ENCODE assay signal across 18 mouse cellular contexts in genomic region chr8:46342272-46342671, GRCm38 (mm10). TPM values are rescaled to one million over a fixed set of nuclear protein-coding genes. Genes with fewer than 3 reads are reported as not detected.
DNase-seq lines count a peak whose midpoint lies in the region; ATAC-seq and TF ChIP-seq lines count a peak whose summit lies in the region.
"Had no signal": no experiment of that assay in that cellular context is flagged by ENCODE, and none has a peak within 500 bp of the region (broad histone marks: within the 10 kb centered on the region; RNA-seq: fewer than 3 reads in every experiment).

No protein-coding gene starts in this region.

- no peak for DNase-seq in lung, postnatal 25 days (ENCODE audit: low spot score)
- peak; percentile 24 for DNase-seq in stomach, postnatal 0 days (ENCODE audit: low spot score)
- DNase-seq in urinary bladder, adult 2 months (ENCODE audit: low spot score): no peak
- no peak for DNase-seq in adrenal gland, postnatal 25 days
- DNase-seq: embryo, embryonic 11 days; thymus, adult 18-20 months had no signal

- ATAC-seq in forebrain, embryonic 13.5 days: peak; percentile 58; the same call in 1 of the 2 replicates
- no peak for ATAC-seq in forebrain, embryonic 12.5 days (ENCODE audit: low FRiP score)
- peak; percentile 76; the same call in 1 of the 2 replicates for ATAC-seq in lung, embryonic 16.5 days (ENCODE audit: low read depth)
- peak; percentile 73 for ATAC-seq in intestine, embryonic 15.5 days
- ATAC-seq in stomach, postnatal 0 days (ENCODE audit: low FRiP score, low TSS enrichment): no peak
- ATAC-seq: forebrain, embryonic 16.5 days; midbrain, embryonic 15.5 days had no signal

- no peak overlapping the region for H3K4me2 ChIP-seq in forebrain, embryonic 13.5 days
- H3K4me2 ChIP-seq in forebrain, embryonic 12.5 days: no peak overlapping the region
- H3K4me2 ChIP-seq in lung, embryonic 16.5 days (ENCODE audit: low read depth, low read length): peak overlapping the region; percentile 34
- no peak overlapping the region for H3K4me2 ChIP-seq in intestine, embryonic 15.5 days (replicated peaks)
- no peak overlapping the region for H3K4me2 ChIP-seq in stomach, postnatal 0 days (replicated peaks; ENCODE audit: low read depth)
- H3K4me2 ChIP-seq: midbrain, embryonic 15.5 days had no signal

- H3K36me3 ChIP-seq in forebrain, embryonic 13.5 days (ENCODE audit: poor library complexity, severe bottlenecking): no peaks in the 10 kb centered on the region
- no peaks in the 10 kb centered on the region for H3K36me3 ChIP-seq in forebrain, embryonic 12.5 days (replicated peaks)
- H3K36me3 ChIP-seq in lung, embryonic 16.5 days (ENCODE audit: control insufficient read depth, insufficient read depth, low read length): no peaks in the 10 kb centered on the region
- no peaks in the 10 kb centered on the region for H3K36me3 ChIP-seq in intestine, embryonic 15.5 days
- H3K36me3 ChIP-seq in stomach, postnatal 0 days (ENCODE audit: control insufficient read depth, insufficient read depth, low read length): no peaks in the 10 kb centered on the region
- H3K36me3 ChIP-seq: midbrain, embryonic 15.5 days had no signal

- no peaks in the 10 kb centered on the region for H3K9me3 ChIP-seq in forebrain, embryonic 13.5 days (replicated peaks)
- no peaks in the 10 kb centered on the region for H3K9me3 ChIP-seq in forebrain, embryonic 12.5 days
- H3K9me3 ChIP-seq in lung, embryonic 16.5 days (ENCODE audit: control insufficient read depth, low read length): no peaks in the 10 kb centered on the region
- no peaks in the 10 kb centered on the region for H3K9me3 ChIP-seq in intestine, embryonic 15.5 days
- H3K9me3 ChIP-seq in stomach, postnatal 0 days (ENCODE audit: control insufficient read depth, low read length): no peaks in the 10 kb centered on the region
- H3K9me3 ChIP-seq: midbrain, embryonic 15.5 days had no signal

- H3K27ac ChIP-seq in forebrain, embryonic 13.5 days: no peak overlapping the region
- no peak overlapping the region for H3K27ac ChIP-seq in forebrain, embryonic 12.5 days
- H3K27ac ChIP-seq in lung, embryonic 16.5 days (ENCODE audit: low read length): no peak overlapping the region
- H3K27ac ChIP-seq in intestine, embryonic 15.5 days: no peak overlapping the region
- H3K27ac ChIP-seq in stomach, postnatal 0 days (replicated peaks): no peak overlapping the region
- H3K27ac ChIP-seq: liver, embryonic 14.5 days; midbrain, embryonic 15.5 days had no signal

- TF ChIP-seq EP300 in stomach, postnatal 0 days (optimal IDR thresholded peaks at IDR 0.05): no peak

- no peak overlapping the region for H3K9ac ChIP-seq in forebrain, embryonic 13.5 days
- no peak overlapping the region for H3K9ac ChIP-seq in forebrain, embryonic 12.5 days
- no peak overlapping the region for H3K9ac ChIP-seq in lung, embryonic 16.5 days (ENCODE audit: low read length)
- no peak overlapping the region for H3K9ac ChIP-seq in intestine, embryonic 15.5 days
- H3K9ac ChIP-seq in stomach, postnatal 0 days (ENCODE audit: low read length): no peak overlapping the region
- H3K9ac ChIP-seq: liver, embryonic 14.5 days; midbrain, embryonic 15.5 days had no signal

- H3K4me3 ChIP-seq in forebrain, embryonic 13.5 days: no peak overlapping the region
- H3K4me3 ChIP-seq in forebrain, embryonic 12.5 days (replicated peaks): no peak overlapping the region
- peak overlapping the region; percentile 14; the same call in 1 of the 2 replicates for H3K4me3 ChIP-seq in lung, embryonic 16.5 days (ENCODE audit: low read length)
- no peak overlapping the region for H3K4me3 ChIP-seq in intestine, embryonic 15.5 days (replicated peaks)
- H3K4me3 ChIP-seq in stomach, postnatal 0 days (ENCODE audit: low read depth, low read length): no peak overlapping the region
- H3K4me3 ChIP-seq: midbrain, embryonic 15.5 days had no signal

- TF ChIP-seq CTCF in stomach, postnatal 0 days (IDR thresholded peaks at IDR 0.05; ENCODE audit: low read depth): no peak

- H3K27me3 ChIP-seq in forebrain, embryonic 13.5 days: no peaks in the 10 kb centered on the region
- H3K27me3 ChIP-seq in forebrain, embryonic 12.5 days: no peaks in the 10 kb centered on the region
- no peaks in the 10 kb centered on the region for H3K27me3 ChIP-seq in lung, embryonic 16.5 days (ENCODE audit: control insufficient read depth, insufficient read depth, low read depth, low read length)
- H3K27me3 ChIP-seq in intestine, embryonic 15.5 days (replicated peaks): no peaks in the 10 kb centered on the region
- H3K27me3 ChIP-seq in stomach, postnatal 0 days (ENCODE audit: control insufficient read depth, insufficient read depth, low read length): no peaks in the 10 kb centered on the region
- H3K27me3 ChIP-seq: midbrain, embryonic 15.5 days had no signal

- WGBS in forebrain, embryonic 13.5 days: 71% methylated on average over 13 of the region's 13 CpGs
- 84% methylated on average over 13 of the region's 13 CpGs for WGBS in forebrain, embryonic 12.5 days
- WGBS in lung, embryonic 16.5 days: 30% methylated on average over 13 of the region's 13 CpGs
- 42% methylated on average over 13 of the region's 13 CpGs for WGBS in intestine, embryonic 15.5 days
- 43% methylated on average over 13 of the region's 13 CpGs for WGBS in stomach, postnatal 0 days

- no peaks in the 10 kb centered on the region for H3K4me1 ChIP-seq in forebrain, embryonic 13.5 days
- no peaks in the 10 kb centered on the region for H3K4me1 ChIP-seq in forebrain, embryonic 12.5 days
- H3K4me1 ChIP-seq in lung, embryonic 16.5 days (replicated peaks; ENCODE audit: control insufficient read depth, insufficient read depth, low read length): peaks cover 9% of the 10 kb centered on the region; the same call in 1 of the 2 replicates
- no peaks in the 10 kb centered on the region for H3K4me1 ChIP-seq in intestine, embryonic 15.5 days (replicated peaks)
- H3K4me1 ChIP-seq in stomach, postnatal 0 days (replicated peaks; ENCODE audit: control insufficient read depth, insufficient read depth): no peaks in the 10 kb centered on the region
- H3K4me1 ChIP-seq: midbrain, embryonic 15.5 days had no signal

RNA-seq across cellular contexts. Expression of gene Helt, which starts 47.8 kb away (rescaled TPM):
- polyA plus RNA-seq in forebrain, embryonic 13.5 days (2015; fragmentation: Nextera tagmentation; extraction: Ambion mirVana): 7.9 and 10.5 TPM in 2 replicates
- 11.1 and 13.0 TPM in 2 replicates for polyA plus RNA-seq in forebrain, embryonic 12.5 days (2016; fragmentation: Nextera tagmentation; extraction: Ambion mirVana)
- not detected in 2 replicates for polyA plus RNA-seq in lung, embryonic 16.5 days (2015; fragmentation: Nextera tagmentation; extraction: Ambion mirVana)
- not detected in 2 replicates for polyA plus RNA-seq in intestine, embryonic 15.5 days (2015; fragmentation: Nextera tagmentation; extraction: Ambion mirVana)
- polyA plus RNA-seq in stomach, postnatal 0 days (2015; fragmentation: Nextera tagmentation; extraction: Ambion mirVana): not detected in 2 replicates
- not detected in 2 replicates for polyA plus RNA-seq in urinary bladder, adult 2 months (2012; rRNA removed)
- total RNA-seq in adrenal gland, postnatal 25 days (2021): not detected in 2 replicates
- total RNA-seq: hematopoietic stem cell, adult 5-6 weeks; layer of hippocampus, postnatal 25 days; MEL had no signal
- polyA plus RNA-seq: kidney, embryonic 14.5 days; liver, embryonic 14.5 days; neural tube, embryonic 14.5 days had no signal

Comparison
In these comparisons a context has a peak if more than half of its experiments do, and no peak if none do; other contexts are left out.
1. ATAC-seq: peak in forebrain, embryonic 13.5 days (single experiment), lung, embryonic 16.5 days (single experiment) and intestine, embryonic 15.5 days (single experiment); none in forebrain, embryonic 12.5 days (single experiment) and stomach, postnatal 0 days (single experiment).